Mouse (Mus musculus) small intestine, adult 2 months (tissue): ENCODE data around the gene Adgrl4. TPM values are rescaled to one million over a fixed set of nuclear protein-coding genes. Genes with fewer than 3 reads are reported as not detected.

Source experiments
- H3K27ac ChIP-seq: fragments of 200-500 bp; 2 replicates; pipeline ENCODE4 v1.5.1; 2012; ENCODE audit warnings: low read depth, low read length, control low read depth, inconsistent platforms; ENCODE audit not compliant: insufficient read depth
- H3K27me3 ChIP-seq: fragments of 200-500 bp; 2 replicates; pipeline ENCODE4 v1.6.1; 2012; ENCODE audit warnings: mild to moderate bottlenecking, moderate library complexity, low read length, inconsistent platforms; ENCODE audit not compliant: control insufficient read depth, insufficient read depth
- H3K36me3 ChIP-seq: fragments of 200-500 bp; 2 replicates; pipeline ENCODE4 v1.6.1; 2012; ENCODE audit warnings: mild to moderate bottlenecking, low read length, control low read depth, inconsistent platforms; ENCODE audit not compliant: control insufficient read depth, insufficient read depth
- H3K4me1 ChIP-seq: fragments of 200-500 bp; 2 replicates; pipeline ENCODE4 v1.6.1; 2012; ENCODE audit warnings: low read length, inconsistent platforms, mixed read lengths; ENCODE audit not compliant: control insufficient read depth, insufficient read depth, insufficient read length
- H3K4me3 ChIP-seq: fragments of 200-500 bp; 2 replicates; pipeline ENCODE4 v1.5.1; 2012; ENCODE audit warnings: low read depth, mild to moderate bottlenecking, control low read depth, inconsistent platforms, low read length, moderate library complexity
- CTCF ChIP-seq: fragments of 200-500 bp; IDR thresholded peaks from 2 replicates; pipeline ENCODE4 v1.5.1; 2012; ENCODE audit warnings: low read depth, mild to moderate bottlenecking, control low read depth, inconsistent platforms, low read length, moderate library complexity, mixed read lengths; ENCODE audit not compliant: insufficient replicate concordance, insufficient read length; ENCODE audit errors: extremely low read depth
- POLR2A ChIP-seq: fragments of 200-500 bp; IDR thresholded peaks from 2 replicates; pipeline ENCODE4 v1.6.1; 2012; ENCODE audit warnings: low read depth, mild to moderate bottlenecking, control low read depth, inconsistent platforms, low read length, moderate library complexity
- WGBS: fragments of 180-500 bp; shearing (Covaris S2); methylation state at CpG from one replicate; pipeline ENCODE4 v1.1.7; 2018; 5-methylcytosine and 5-hydroxymethylcytosine counted together
- polyA plus RNA-seq: library from polyadenylated mRNA; depleted of rRNA; stranded (reverse); fragments of >200 nt; gene quantifications from 2 replicates; pipeline ENCODE4 v1.2.3, GENCODE M21; 2012

Adgrl4 gene
- polyA plus RNA-seq, 1 experiment = 1.6 TPM

- WGBS = 61% methylated on average over 16 of the region's 16 CpGs
- Histone ChIP-seq H3K27ac (no peak overlapping the region), H3K36me3 (no peaks in the 10 kb centered on the region), H3K4me3 (no peak overlapping the region), H3K4me1 (no peaks in the 10 kb centered on the region), H3K27me3 (no peaks in the 10 kb centered on the region)
- no peak for TF ChIP-seq POLR2A
- TF ChIP-seq CTCF = no peak
Observed at GRCm38 (mm10) chr3:151565664-151566621, 128.3 kb downstream of the Adgrl4 start.

GRCm38 (mm10) chr3:151566629-151567028 lies 128.9 kb downstream of the Adgrl4 start:
- Histone ChIP-seq H3K4me3 (no peak overlapping the region), H3K36me3 (no peaks in the 10 kb centered on the region), H3K27me3 (no peaks in the 10 kb centered on the region), H3K27ac (no peak overlapping the region), H3K4me1 (no peaks in the 10 kb centered on the region)
- 52% methylated on average over 5 of the region's 5 CpGs for WGBS
- no peak for TF ChIP-seq POLR2A
- no peak for TF ChIP-seq CTCF

- Histone ChIP-seq H3K4me1 (no peaks in the 10 kb centered on the region), H3K27ac (no peak overlapping the region), H3K36me3 (no peaks in the 10 kb centered on the region), H3K27me3 (no peaks in the 10 kb centered on the region), H3K4me3 (no peak overlapping the region)
- 59% methylated on average over 3 of the region's 3 CpGs for WGBS
- TF ChIP-seq POLR2A = no peak
- TF ChIP-seq CTCF = no peak
Observed at GRCm38 (mm10) chr3:151567541-151567940, 129.9 kb downstream of the Adgrl4 start.

GRCm38 (mm10) chr3:151572089-151572488 lies 134.4 kb downstream of the Adgrl4 start:
- WGBS = 82% methylated on average over 5 of the region's 5 CpGs
- Histone ChIP-seq H3K4me1 (no peaks in the 10 kb centered on the region), H3K27me3 (no peaks in the 10 kb centered on the region), H3K27ac (no peak overlapping the region), H3K36me3 (no peaks in the 10 kb centered on the region), H3K4me3 (no peak overlapping the region)
- TF ChIP-seq CTCF (no peak), POLR2A (no peak)

- Histone ChIP-seq H3K4me1 (no peaks in the 10 kb centered on the region), H3K4me3 (no peak overlapping the region), H3K27me3 (no peaks in the 10 kb centered on the region), H3K27ac (no peak overlapping the region), H3K36me3 (no peaks in the 10 kb centered on the region)
- no peak for TF ChIP-seq POLR2A
- TF ChIP-seq CTCF = no peak
- WGBS = 74% methylated on average over 7 of the region's 7 CpGs
Observed at GRCm38 (mm10) chr3:151575292-151575691, 137.6 kb downstream of the Adgrl4 start.

- Histone ChIP-seq H3K4me3 (no peak overlapping the region), H3K27ac (no peak overlapping the region), H3K27me3 (no peaks in the 10 kb centered on the region), H3K4me1 (no peaks in the 10 kb centered on the region), H3K36me3 (no peaks in the 10 kb centered on the region)
- 84% methylated on average over 3 of the region's 3 CpGs for WGBS
- no peak for TF ChIP-seq POLR2A
- no peak for TF ChIP-seq CTCF
Observed at GRCm38 (mm10) chr3:151576155-151576554, 138.5 kb downstream of the Adgrl4 start.

GRCm38 (mm10) chr3:151591904-151592303 lies 154.2 kb downstream of the Adgrl4 start:
- Histone ChIP-seq H3K27me3 (no peaks in the 10 kb centered on the region), H3K4me1 (no peaks in the 10 kb centered on the region), H3K4me3 (no peak overlapping the region), H3K36me3 (no peaks in the 10 kb centered on the region), H3K27ac (no peak overlapping the region)
- TF ChIP-seq CTCF (no peak), POLR2A (no peak)
